Mouse (Mus musculus) thymus, adult 2 months (tissue): ENCODE data around the gene Nfatc3.

Experiments
- CTCF ChIP-seq: fragments of 200-500 bp; IDR thresholded peaks from 2 replicates; pipeline ENCODE4 v1.5.1; 2012; ENCODE audit warnings: mild to moderate bottlenecking, control low read depth, low read length, moderate library complexity, borderline replicate concordance; ENCODE audit not compliant: control insufficient read depth, poor library complexity, insufficient read depth; ENCODE audit errors: extremely low read depth
- POLR2A ChIP-seq: fragments of 200-500 bp; IDR thresholded peaks from 2 replicates; pipeline ENCODE4 v1.6.1; 2012; ENCODE audit warnings: mild to moderate bottlenecking, low read length, control low read depth, moderate library complexity; ENCODE audit not compliant: control insufficient read depth, poor library complexity, insufficient read depth; ENCODE audit errors: extremely low read depth

GRCm38 (mm10) chr8:106145331-106145730, 86.7 kb downstream of the Nfatc3 start:
- TF ChIP-seq CTCF (no peak), POLR2A (no peak)
